Mouse (Mus musculus): Measurements from ENCODE around the gene Gfra4. TPM values are rescaled to one million over a fixed set of nuclear protein-coding genes. Genes with fewer than 3 reads are reported as not detected.
"Not testable (repeated sequence)": the region's sequence is repeated elsewhere in the genome, so short reads cannot be mapped to it uniquely, and the experiment has no call there.

The Gfra4 gene
- polyA plus RNA-seq, 1 experiment from 2014 or later, result 15.2 TPM

DNA sequence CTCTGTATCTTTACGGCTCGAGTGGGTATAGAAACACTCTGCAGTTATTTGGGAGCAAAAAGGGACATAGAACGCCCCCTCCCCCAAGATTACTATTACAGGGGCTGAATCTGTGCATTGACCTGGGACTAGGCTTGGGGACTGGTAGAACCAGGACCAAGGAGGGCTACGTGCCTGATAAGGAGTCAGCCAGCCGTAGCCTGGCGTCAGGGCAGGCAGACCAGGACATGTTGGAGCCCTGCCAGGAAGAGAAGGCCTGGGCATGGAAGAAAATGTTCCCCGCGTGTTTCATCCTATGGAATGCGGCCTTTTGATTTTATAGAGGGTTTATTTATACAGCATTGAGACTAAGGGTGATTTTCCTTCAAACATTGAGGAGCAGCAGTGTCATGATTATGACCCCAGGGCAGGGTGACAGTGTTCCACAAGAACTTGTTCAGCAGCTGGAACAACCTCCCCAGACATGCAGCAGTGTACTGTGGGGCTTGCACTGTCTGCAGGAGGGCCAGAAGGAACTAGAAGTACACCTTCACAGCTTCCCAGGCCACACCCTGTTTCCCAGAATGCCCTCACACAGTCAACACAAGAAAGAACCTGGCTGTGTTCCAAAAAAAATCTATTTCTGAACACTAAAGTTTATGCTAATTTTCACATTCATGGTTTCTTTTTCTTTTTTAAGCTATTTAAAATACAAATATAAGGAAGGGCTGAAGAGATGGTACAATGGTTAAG, 2.3 kb upstream of the Gfra4 start:
- WGBS, result 81% methylated on average over 9 of the region's 9 CpGs
- Histone ChIP-seq H3K9ac (replicated peaks) (no peak overlapping the region), H3K4me2 (replicated peaks) (no peak overlapping the region)

DNA sequence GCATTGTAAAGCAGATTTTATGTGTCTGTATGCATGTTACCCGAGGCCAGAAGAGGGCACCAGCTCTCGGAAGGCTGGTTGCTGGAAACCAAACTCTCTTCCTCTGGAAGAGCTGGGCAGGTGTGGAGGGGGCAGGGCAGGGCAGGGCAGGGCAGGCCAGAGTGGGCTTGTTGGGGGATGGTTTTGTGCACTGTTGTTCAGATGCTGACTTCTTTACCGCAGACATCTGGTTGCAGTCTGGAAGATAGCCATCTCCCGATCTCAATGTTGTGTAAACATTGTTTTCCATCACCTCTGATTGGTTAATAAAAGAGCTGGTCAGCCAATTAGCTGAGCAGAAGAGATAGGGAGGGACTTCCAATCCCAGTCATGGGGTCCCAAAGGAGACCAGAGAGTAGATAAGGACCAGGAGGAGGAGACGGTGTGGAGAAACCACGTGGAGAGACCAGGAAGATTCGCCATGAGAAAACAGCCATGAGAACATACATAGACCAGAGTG, 1.5 kb upstream of the Gfra4 start:
- H3K27me3 ChIP-seq, result peaks cover 41% of the 10 kb centered on the region
- H3K4me2 ChIP-seq (replicated peaks), result no peak overlapping the region

More for the DNA sequence above, 2.3 kb upstream of the Gfra4 start:
- no peak for ATAC-seq
- Histone ChIP-seq H3K4me3 (replicated peaks) (no peak overlapping the region), H3K36me3 (no peaks in the 10 kb centered on the region), H3K4me1 (replicated peaks) (peaks cover 13% of the 10 kb centered on the region; the same call in 1 of the 2 replicates), H3K27ac (no peak overlapping the region), H3K9me3 (no peaks in the 10 kb centered on the region), H3K27me3 (peaks cover 33% of the 10 kb centered on the region)

DNA sequence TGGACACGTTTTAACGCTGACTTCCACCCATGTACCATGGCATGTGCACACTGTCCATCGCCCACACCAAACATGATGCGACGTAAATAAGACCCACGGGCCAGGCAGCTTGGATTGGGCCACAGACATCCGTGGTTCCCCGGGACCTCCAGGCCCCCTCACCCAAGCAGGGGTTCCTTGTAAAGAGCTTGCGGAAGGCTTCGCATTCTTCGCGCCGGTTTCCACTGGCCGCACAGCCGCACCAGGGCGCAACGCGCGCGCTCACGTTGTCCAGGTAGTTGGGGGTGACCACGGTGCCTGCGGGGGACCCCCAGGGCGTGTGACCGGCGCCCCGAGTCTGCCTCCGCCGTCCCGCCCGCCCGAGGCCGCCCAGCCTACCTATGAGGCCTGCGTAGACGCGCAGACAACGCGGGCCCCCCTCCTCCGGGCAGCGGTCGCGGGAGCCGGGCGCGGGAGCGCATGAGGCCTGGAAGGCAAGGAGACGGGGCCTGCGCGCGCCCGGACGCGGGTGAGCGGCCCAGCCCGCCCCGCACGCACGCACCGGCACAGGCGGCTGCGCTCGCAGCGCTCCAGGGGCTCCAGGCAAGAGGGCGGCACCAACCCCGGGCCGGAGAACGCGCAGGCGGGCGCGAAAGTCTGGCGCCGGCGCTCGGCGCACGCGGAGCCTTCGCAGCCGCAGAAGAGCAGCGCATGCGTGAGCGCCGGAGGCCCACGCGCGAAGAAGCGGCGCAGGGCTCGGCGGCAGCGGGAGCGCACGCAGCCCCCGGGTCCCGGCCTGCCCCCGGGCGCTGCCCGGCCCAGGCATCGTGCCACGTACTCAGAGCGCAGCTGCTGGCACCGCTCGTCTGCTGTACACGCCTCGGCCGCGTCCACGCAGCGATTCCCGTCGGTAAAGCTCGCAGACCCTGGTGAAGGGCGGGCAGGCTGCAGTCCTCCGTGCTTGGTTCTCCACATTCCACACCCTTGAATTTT, 1.7 kb downstream of the Gfra4 start:
- peak; percentile 87 for ATAC-seq
- H3K4me1 ChIP-seq (replicated peaks), result peaks cover 14% of the 10 kb centered on the region; the same call in 1 of the 2 replicates
- no peaks in the 10 kb centered on the region for H3K36me3 ChIP-seq
- H3K27ac ChIP-seq, result peak overlapping the region; percentile 47; the same call in 1 of the 2 replicates
- 3% methylated on average over 100 of the region's 115 CpGs for WGBS
- peak overlapping the region; percentile 54 for H3K4me3 ChIP-seq (replicated peaks)
- no peaks in the 10 kb centered on the region for H3K9me3 ChIP-seq
- H3K27me3 ChIP-seq, result peaks cover 48% of the 10 kb centered on the region
- peak overlapping the region; percentile 63 for H3K9ac ChIP-seq (replicated peaks)
- peak overlapping the region; percentile 64 for H3K4me2 ChIP-seq (replicated peaks)

More for the DNA sequence above, 1.5 kb upstream of the Gfra4 start:
- WGBS, result 11% methylated on average over 7 of the region's 7 CpGs
- Histone ChIP-seq H3K9ac (replicated peaks) (no peak overlapping the region), H3K36me3 (no peaks in the 10 kb centered on the region), H3K27ac (no peak overlapping the region), H3K4me1 (replicated peaks) (peaks cover 14% of the 10 kb centered on the region; the same call in 1 of the 2 replicates), H3K9me3 (no peaks in the 10 kb centered on the region), H3K4me3 (replicated peaks) (no peak overlapping the region)
- no peak for ATAC-seq

DNA sequence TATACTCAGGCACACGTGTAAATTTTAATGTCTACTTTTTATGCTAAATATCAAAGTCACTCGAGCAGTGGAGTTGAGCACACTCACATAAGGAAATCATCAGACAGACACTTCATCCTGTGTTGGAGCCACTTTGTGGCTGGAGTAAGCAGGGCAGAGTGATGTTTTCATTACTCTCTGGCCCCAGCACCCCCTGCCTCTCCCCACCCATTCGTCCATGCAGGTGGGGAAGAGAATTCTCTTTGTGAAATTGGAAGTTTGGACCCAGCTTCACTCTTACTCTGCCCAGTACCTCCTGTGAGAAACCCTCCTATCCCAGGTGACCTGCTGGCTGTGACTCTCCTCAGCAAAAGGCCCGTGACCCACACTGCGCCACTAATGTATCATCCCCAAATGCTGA, 4.2 kb downstream of the Gfra4 start:
- no peak for ATAC-seq
- no peak overlapping the region for H3K27ac ChIP-seq
- peaks cover 49% of the 10 kb centered on the region for H3K27me3 ChIP-seq
- H3K4me3 ChIP-seq (replicated peaks), result no peak overlapping the region
- WGBS, result 85% methylated on average over 5 of the region's 5 CpGs
- H3K4me2 ChIP-seq (replicated peaks), result no peak overlapping the region
- no peaks in the 10 kb centered on the region for H3K9me3 ChIP-seq
- no peaks in the 10 kb centered on the region for H3K36me3 ChIP-seq
- H3K4me1 ChIP-seq (replicated peaks), result peaks cover 14% of the 10 kb centered on the region; the same call in 1 of the 2 replicates
- H3K9ac ChIP-seq (replicated peaks), result no peak overlapping the region

DNA sequence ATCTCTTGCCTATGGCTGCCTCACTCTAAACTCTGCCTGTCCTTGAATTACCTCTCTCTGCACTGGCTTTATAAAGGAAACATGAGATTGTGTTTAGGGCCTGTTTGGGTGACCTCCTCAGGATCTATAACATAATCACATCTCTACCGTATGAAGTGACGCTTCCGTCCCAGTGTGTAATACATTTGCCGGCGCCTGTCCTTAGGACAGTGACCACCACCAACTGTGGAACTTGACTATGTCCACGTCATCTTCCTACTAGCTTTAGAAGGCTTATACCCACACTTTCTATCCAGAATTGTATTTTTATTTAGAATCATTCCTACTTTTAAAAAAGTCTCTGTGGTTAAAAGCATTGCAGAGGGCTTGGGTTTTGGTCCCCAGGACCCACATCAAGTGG, 4.7 kb downstream of the Gfra4 start:
- no peaks in the 10 kb centered on the region for H3K9me3 ChIP-seq

DNA sequence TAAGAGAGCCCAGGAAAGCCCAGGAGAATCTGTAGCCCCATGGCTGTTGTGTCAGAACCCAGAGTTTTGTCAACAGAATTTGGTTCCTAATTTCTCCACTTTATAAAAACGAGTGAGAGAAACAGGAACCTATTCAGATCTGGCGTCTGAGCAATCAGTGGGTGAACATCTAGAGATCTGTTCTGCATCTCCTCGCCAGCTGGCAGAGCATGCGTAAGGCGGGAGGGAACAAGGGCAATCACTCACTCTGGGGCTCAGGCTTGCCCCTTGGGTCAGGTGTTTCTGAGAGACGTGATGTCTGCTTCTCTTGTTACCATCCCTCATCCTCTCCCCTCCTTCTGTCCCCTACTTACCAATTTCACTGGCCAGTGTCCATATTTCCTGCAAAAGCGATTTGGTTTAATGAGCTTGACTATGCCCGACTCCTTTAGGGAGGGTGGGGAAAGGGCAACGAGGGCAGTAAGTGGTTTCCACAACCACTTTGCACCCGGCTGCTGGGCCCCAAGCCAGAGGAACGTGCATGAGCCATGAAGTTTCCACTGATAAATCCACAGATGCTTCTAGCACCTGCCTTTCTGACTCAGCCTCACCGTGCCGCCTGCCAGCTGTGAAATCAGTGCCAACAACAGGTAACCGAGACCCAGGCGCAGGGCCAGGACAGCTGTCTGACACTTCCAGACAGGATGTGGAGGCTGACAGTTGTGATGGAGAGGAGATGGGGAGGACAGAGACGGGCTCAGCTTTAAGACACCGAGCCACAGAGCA, 5.5 kb downstream of the Gfra4 start:
- Histone ChIP-seq H3K4me3 (replicated peaks) (no peak overlapping the region), H3K4me1 (replicated peaks) (peaks cover 14% of the 10 kb centered on the region; the same call in 1 of the 2 replicates), H3K36me3 (no peaks in the 10 kb centered on the region), H3K27ac (no peak overlapping the region), H3K9me3 (no peaks in the 10 kb centered on the region), H3K27me3 (peaks cover 39% of the 10 kb centered on the region), H3K4me2 (replicated peaks) (no peak overlapping the region), H3K9ac (replicated peaks) (no peak overlapping the region)
- no peak for ATAC-seq
- WGBS, result 75% methylated on average over 17 of the region's 17 CpGs

More for the DNA sequence above, 4.7 kb downstream of the Gfra4 start:
- ATAC-seq, result no peak
- H3K4me1 ChIP-seq (replicated peaks), result peaks cover 14% of the 10 kb centered on the region; the same call in 1 of the 2 replicates
- H3K36me3 ChIP-seq, result no peaks in the 10 kb centered on the region
- H3K27ac ChIP-seq, result no peak overlapping the region
- H3K4me2 ChIP-seq (replicated peaks), result no peak overlapping the region
- 95% methylated on average over 6 of the region's 6 CpGs for WGBS
- no peak overlapping the region for H3K9ac ChIP-seq (replicated peaks)
- H3K4me3 ChIP-seq (replicated peaks), result no peak overlapping the region
- peaks cover 46% of the 10 kb centered on the region for H3K27me3 ChIP-seq

GRCm38 (mm10) chr2:131036757-131037156, 6.1 kb downstream of the Gfra4 start:
- Histone ChIP-seq H3K9me3 (no peaks in the 10 kb centered on the region), H3K4me3 (replicated peaks) (no peak overlapping the region), H3K4me2 (replicated peaks) (no peak overlapping the region), H3K36me3 (no peaks in the 10 kb centered on the region), H3K27ac (no peak overlapping the region), H3K27me3 (peaks cover 32% of the 10 kb centered on the region), H3K9ac (replicated peaks) (no peak overlapping the region), H3K4me1 (replicated peaks) (peaks cover 12% of the 10 kb centered on the region; the same call in 1 of the 2 replicates)
- ATAC-seq, result no peak

GRCm38 (mm10) chr2:131036343-131036742, 6.5 kb downstream of the Gfra4 start:
- H3K36me3 ChIP-seq, result no peaks in the 10 kb centered on the region
- ATAC-seq, result no peak
- no peak overlapping the region for H3K27ac ChIP-seq
- 0 out of 2 replicates have a peak, but pooled peaks cover 8% of the 10 kb centered on the region for H3K4me1 ChIP-seq (replicated peaks)
- 100% methylated on average over 2 of the region's 2 CpGs for WGBS
- no peaks in the 10 kb centered on the region for H3K9me3 ChIP-seq
- H3K4me2 ChIP-seq (replicated peaks), result no peak overlapping the region
- no peak overlapping the region for H3K9ac ChIP-seq (replicated peaks)
- H3K4me3 ChIP-seq (replicated peaks), result no peak overlapping the region
- peaks cover 28% of the 10 kb centered on the region for H3K27me3 ChIP-seq

DNA sequence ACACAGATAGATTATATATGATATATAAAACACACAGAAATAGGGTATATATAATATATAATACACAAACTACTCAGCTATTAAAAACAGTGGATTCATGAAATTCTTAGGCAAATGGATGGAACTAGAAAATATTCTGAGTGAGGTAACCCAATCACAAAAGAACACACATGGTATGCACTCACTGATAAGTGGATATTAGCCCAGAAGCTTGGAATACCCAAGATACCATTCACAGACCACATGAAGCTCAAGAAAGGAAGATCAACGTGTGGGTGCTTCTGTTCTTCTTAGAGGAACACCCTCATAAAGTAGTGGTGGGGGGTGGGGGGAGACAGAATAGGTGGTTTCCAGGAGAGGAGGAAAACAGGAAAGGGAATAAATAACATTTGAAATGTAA, 11.5 kb downstream of the Gfra4 start:
- not testable (repeated sequence) for ATAC-seq; H3K4me3 ChIP-seq (replicated peaks)
- 70% methylated on average over 1 of the region's 1 CpGs for WGBS

DNA sequence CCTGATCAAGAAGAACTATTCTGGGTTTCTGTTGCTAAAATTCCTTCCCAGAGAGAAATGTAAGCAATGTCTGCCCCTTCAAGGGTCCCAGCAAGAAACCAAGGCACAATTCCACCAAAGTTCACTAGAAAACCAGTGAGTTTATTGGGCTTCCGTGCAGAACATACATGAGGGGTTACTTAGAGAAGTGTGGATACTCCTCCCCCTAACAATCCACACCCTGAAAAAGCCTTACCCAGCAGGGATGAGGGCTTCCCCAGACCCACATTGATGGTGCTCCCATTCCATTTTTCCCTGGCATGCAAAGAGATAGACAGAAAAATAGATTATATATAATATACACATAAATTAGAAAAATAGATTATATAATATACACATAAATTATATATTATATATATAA, 11.9 kb downstream of the Gfra4 start:
- Histone ChIP-seq H3K4me1 (replicated peaks) (no peaks in the 10 kb centered on the region), H3K27me3 (no peaks in the 10 kb centered on the region), H3K36me3 (peaks cover 25% of the 10 kb centered on the region), H3K4me3 (replicated peaks) (no peak overlapping the region), H3K9ac (replicated peaks) (no peak overlapping the region), H3K4me2 (replicated peaks) (no peak overlapping the region), H3K27ac (no peak overlapping the region), H3K9me3 (no peaks in the 10 kb centered on the region)
- ATAC-seq, result no peak
- 91% methylated on average over 1 of the region's 1 CpGs for WGBS

More for the DNA sequence above, 11.5 kb downstream of the Gfra4 start:
- not testable (repeated sequence) for H3K27me3 ChIP-seq; H3K9ac ChIP-seq (replicated peaks); H3K4me1 ChIP-seq (replicated peaks); H3K27ac ChIP-seq; H3K9me3 ChIP-seq; H3K4me2 ChIP-seq (replicated peaks)
- H3K36me3 ChIP-seq, result peaks cover 21% of the 10 kb centered on the region

DNA sequence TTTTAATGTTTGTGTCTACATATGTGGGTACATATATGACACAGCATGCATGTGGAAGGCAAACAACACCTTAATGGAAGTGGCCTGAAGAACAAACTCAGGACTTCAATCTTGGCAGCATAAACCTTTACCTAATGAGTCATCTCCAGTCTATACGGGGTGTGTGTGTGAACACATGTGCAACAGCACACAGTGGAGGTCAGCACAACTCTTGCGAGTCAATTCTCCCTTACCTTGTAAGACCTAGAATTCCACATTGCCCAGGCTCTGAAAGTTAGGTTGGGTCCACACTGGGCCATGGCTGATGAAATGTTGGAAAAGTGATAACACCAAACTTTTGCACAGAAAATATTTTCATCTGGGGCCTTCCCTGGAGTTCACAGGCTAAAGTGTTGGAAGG, 12.3 kb downstream of the Gfra4 start:
- Histone ChIP-seq H3K27ac (no peak overlapping the region), H3K4me3 (replicated peaks) (no peak overlapping the region), H3K36me3 (peaks cover 29% of the 10 kb centered on the region), H3K9me3 (no peaks in the 10 kb centered on the region), H3K27me3 (no peaks in the 10 kb centered on the region), H3K4me2 (replicated peaks) (no peak overlapping the region), H3K4me1 (replicated peaks) (no peaks in the 10 kb centered on the region), H3K9ac (replicated peaks) (no peak overlapping the region)
- 94% methylated on average over 2 of the region's 2 CpGs for WGBS
- no peak for ATAC-seq
